ENCODE assay signal across 29 mouse cellular contexts in the genomic region with DNA sequence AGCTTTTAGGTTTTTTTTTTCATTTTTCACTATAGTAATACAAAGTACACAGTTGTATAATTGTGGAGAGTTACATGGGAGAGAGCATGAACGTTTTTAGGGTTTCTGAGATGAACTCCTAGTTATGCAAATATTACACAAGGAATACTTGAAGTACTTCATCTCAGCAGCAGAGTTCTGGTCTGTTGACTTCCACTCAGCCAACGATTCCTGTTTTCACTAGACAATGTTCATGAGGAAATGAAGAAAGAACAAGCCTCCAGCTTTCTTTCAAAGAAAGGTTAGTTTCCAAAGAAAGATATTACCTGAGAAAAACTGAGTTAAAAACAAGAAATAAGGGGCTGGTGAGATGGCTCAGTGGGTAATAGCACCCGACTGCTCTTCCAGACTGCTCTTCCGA.
"Had no signal": no experiment of that assay in that cellular context is flagged by ENCODE, and none has a peak within 500 bp of the region (broad histone marks: within the 10 kb centered on the region; RNA-seq: fewer than 3 reads in every experiment).

No protein-coding gene starts in this region.

- H3K9me3 ChIP-seq: limb, embryonic 10.5 days; limb, embryonic 15.5 days; liver, embryonic 12.5 days; liver, embryonic 13.5 days; liver, embryonic 15.5 days; lung, embryonic 15.5 days; midbrain, embryonic 10.5 days; midbrain, embryonic 15.5 days had no signal

- ATAC-seq: liver, embryonic 12.5 days; liver, postnatal 0 days; midbrain, embryonic 13.5 days; midbrain, embryonic 15.5 days had no signal

- H3K4me3 ChIP-seq: left cerebral cortex, adult 2 months; limb, embryonic 10.5 days; limb, embryonic 12.5 days; limb, embryonic 13.5 days; limb, embryonic 15.5 days; liver, embryonic 12.5 days; liver, embryonic 13.5 days; liver, embryonic 15.5 days; lung, embryonic 15.5 days; megakaryocyte, embryonic 14.5 days; midbrain, embryonic 10.5 days; midbrain, embryonic 12.5 days; midbrain, embryonic 13.5 days; midbrain, embryonic 15.5 days; myocyte; neural tube, embryonic 12.5 days had no signal

- H3K9ac ChIP-seq: limb, embryonic 12.5 days; limb, embryonic 13.5 days; limb, embryonic 15.5 days; liver, embryonic 12.5 days; liver, embryonic 13.5 days; liver, embryonic 14.5 days; liver, embryonic 15.5 days; liver, postnatal 0 days; lung, embryonic 14.5 days; lung, embryonic 15.5 days; midbrain, embryonic 12.5 days; midbrain, embryonic 13.5 days; midbrain, embryonic 15.5 days; neural tube, embryonic 12.5 days had no signal

- H3K27me3 ChIP-seq: limb, embryonic 12.5 days; limb, embryonic 13.5 days; limb, embryonic 15.5 days; liver, embryonic 12.5 days; liver, embryonic 13.5 days; liver, embryonic 15.5 days; lung, embryonic 15.5 days; midbrain, embryonic 12.5 days; midbrain, embryonic 13.5 days; midbrain, embryonic 15.5 days; neural tube, embryonic 12.5 days had no signal

- H3K36me3 ChIP-seq: limb, embryonic 10.5 days; limb, embryonic 13.5 days; limb, embryonic 15.5 days; liver, embryonic 12.5 days; liver, embryonic 13.5 days; liver, embryonic 15.5 days; lung, embryonic 15.5 days; midbrain, embryonic 10.5 days; midbrain, embryonic 12.5 days; midbrain, embryonic 13.5 days; midbrain, embryonic 15.5 days; neural tube, embryonic 12.5 days had no signal

- H3K4me1 ChIP-seq: liver, embryonic 13.5 days had no signal

- H3K4me2 ChIP-seq: limb, embryonic 12.5 days; limb, embryonic 13.5 days; limb, embryonic 15.5 days; liver, embryonic 11.5 days; liver, embryonic 12.5 days; liver, embryonic 13.5 days; liver, embryonic 15.5 days; lung, embryonic 14.5 days; lung, embryonic 15.5 days; midbrain, embryonic 12.5 days; midbrain, embryonic 13.5 days; midbrain, embryonic 15.5 days; neural tube, embryonic 12.5 days had no signal

- H3K27ac ChIP-seq: left cerebral cortex, adult 2 months; limb, embryonic 12.5 days; limb, embryonic 13.5 days; limb, embryonic 15.5 days; liver, embryonic 12.5 days; liver, embryonic 13.5 days; liver, embryonic 14.5 days; liver, embryonic 15.5 days; lung, embryonic 15.5 days; macrophage; midbrain, embryonic 10.5 days; midbrain, embryonic 12.5 days; midbrain, embryonic 13.5 days; midbrain, embryonic 15.5 days; neural tube, embryonic 12.5 days had no signal

- DNase-seq: left cerebral cortex, postnatal 4 days; liver; liver, embryonic 13.5 days; liver, postnatal 0 days; lung, adult 2 months; lung, embryonic 14.5 days; lung, postnatal 10 days; lung, postnatal 14 days; lung, postnatal 36 days; lung, postnatal 4 days; midbrain, embryonic 14.5 days had no signal
